Mouse (Mus musculus) gastrocnemius, postnatal 36 days (tissue): ENCODE results near the gene Rnf223. TPM values are rescaled to one million over a fixed set of nuclear protein-coding genes. Genes with fewer than 3 reads are reported as not detected.

Experiments
- DNase-seq, 2 experiments: peaks; one replicate each; pipeline ENCODE4 v3.0.0; 2022
- intact Hi-C: fragments of 180-260 bp; cut with DNase I; formaldehyde crosslinking; loops from one replicate; pipeline ENCODE4 v1.15.1; 2025
- long read RNA-seq, 2 experiments: library from polyadenylated mRNA; stranded (forward); transcript quantifications; one replicate each; pipeline ENCODE4 v2.0.0; 2021
- total RNA-seq, 2 experiments: library from RNA; stranded (reverse); gene quantifications; 2 replicates each; pipeline ENCODE4 v1.2.3; 2021

Rnf223 gene
- total RNA-seq: not detected
- long read RNA-seq, experiment 1: 0 reads
- long read RNA-seq, experiment 2: 0 reads

DNA sequence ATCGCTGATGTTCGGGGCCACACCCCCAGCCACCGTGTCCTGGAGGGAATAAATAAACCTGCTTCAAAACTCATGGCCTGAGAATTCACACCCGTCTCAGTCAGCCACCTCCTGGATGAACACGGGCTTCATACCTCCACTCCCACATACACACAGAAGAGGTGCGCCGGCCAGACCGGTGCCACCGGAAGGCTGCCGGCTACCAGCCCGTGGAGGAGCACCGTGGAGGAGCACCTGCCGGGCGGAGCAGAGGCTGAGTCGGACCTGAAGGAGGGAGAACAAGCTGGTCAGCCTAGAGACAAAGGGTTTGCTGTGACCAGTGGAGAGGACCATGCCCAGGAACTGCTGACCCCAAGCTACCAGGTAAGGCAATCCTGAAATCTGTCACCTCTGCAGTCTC is at the start of gene Rnf223:
Rnf223 (plus strand) TSS at position 78 of the 400 bp plus-strand sequence.
- DNase-seq: no peak
- intact Hi-C loops: loop anchor here (5.0 kb wide), 1 partner anchor 37 kb away; no protein-coding TSS in a partner anchor

DNA sequence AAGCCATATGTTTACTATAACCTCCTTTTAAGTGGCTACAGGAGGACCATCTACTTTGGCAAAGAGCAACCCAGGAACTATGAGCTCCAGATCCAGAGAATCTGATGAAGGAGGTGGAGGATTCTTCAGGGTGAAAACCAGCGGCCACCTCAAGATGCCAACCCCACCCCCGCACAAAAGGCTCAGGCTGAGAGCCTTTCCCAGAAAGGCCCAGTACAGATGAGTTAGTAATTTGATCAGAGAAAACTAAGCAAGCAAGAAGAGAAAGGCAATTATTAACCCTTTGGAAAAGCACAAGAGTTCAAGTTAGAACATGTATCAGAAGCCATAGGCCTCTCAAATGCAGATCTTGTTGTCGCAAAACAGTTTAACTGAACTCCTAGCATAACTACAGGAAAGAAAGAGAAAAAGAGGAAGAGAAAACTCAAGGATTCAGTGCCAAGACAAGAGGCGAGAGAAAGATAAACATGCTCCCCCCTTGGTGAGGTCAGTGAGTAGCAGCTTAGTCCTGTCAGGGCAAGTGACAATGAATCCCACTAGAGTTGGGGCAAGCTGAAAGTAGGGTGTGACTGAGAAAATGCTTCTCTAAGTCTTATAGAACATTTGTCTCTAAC is 47.6 kb upstream of the Rnf223 start:
- intact Hi-C loops: no loop called here

DNA sequence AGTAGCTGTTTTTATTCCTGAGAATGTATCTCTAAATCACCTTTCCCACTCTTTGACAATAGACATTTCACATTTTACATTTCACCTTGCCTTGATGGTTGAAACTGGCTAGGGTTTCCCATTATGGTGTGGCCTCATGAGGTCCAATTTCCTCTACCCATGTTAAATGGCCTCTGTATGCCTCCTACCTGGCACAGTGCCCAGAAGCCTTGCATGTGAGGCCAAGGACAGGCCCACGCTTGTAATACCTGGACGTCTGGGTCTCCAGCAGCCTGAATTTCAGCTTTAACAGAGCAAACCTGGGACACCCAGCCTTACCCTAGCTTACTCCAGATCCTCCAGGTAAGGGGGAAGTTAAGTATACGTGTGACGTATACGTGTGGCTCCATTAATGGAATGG is 47.0 kb upstream of the Rnf223 start:
- DNase-seq: no peak
- intact Hi-C loops: no loop called here

More for the DNA sequence above, 47.6 kb upstream of the Rnf223 start:
- no peak for DNase-seq

GRCm38 (mm10) chr4:156084096-156084879 is 46.0 kb upstream of the Rnf223 start:
- intact Hi-C loops: no loop called here

DNA sequence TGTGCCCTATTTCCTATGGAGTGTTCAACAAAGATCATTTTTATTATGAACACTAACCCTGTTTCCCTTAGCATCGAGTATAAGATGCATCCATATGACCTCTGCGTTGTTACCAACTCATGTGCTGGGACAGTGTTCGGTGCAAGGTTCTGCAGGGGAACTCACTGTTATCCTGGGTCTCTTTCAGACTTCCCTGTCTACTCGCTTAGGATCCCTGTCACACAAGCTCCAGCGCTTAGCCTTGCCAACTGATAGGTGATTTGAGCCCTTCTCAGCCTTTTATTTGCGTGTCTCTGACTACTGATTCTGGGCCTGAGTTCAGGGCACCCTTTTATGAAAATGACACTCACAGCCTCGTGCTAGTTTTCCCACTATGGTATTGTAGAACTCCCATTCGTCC is 45.1 kb upstream of the Rnf223 start:
- no peak for DNase-seq
- intact Hi-C loops: no loop called here

More at GRCm38 (mm10) chr4:156084096-156084879, 46.0 kb upstream of the Rnf223 start:
- no peak for DNase-seq

- intact Hi-C loops: no loop called here
- DNase-seq: no peak
Observed at GRCm38 (mm10) chr4:156087398-156088087, 42.8 kb upstream of the Rnf223 start.

DNA sequence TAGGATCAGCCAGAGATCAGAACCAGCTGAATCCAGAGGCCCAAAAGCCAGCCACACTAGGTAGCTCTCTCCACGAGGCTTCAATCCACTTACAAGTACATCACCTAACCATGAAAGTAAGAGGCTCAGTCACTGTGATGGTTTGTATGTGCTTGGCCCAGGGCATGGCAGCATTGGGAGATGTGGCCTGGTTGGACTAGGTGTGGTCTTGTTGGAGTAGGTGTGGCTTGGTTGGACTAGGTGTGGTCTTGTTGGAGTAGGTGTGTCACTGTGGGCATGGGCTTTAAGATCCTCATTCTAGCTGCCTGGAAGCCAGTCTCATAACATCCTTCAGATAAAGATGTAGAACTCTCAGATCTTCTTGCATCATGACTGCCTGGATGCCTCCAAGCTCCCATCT is 39.1 kb upstream of the Rnf223 start:
- intact Hi-C loops: no loop called here
- no peak for DNase-seq

GRCm38 (mm10) chr4:156092765-156093164 is 37.5 kb upstream of the Rnf223 start:
- intact Hi-C loops: no loop called here
- no peak for DNase-seq

- DNase-seq: no peak
- intact Hi-C loops: no loop called here
Observed at GRCm38 (mm10) chr4:156093758-156094157, 36.6 kb upstream of the Rnf223 start.

DNA sequence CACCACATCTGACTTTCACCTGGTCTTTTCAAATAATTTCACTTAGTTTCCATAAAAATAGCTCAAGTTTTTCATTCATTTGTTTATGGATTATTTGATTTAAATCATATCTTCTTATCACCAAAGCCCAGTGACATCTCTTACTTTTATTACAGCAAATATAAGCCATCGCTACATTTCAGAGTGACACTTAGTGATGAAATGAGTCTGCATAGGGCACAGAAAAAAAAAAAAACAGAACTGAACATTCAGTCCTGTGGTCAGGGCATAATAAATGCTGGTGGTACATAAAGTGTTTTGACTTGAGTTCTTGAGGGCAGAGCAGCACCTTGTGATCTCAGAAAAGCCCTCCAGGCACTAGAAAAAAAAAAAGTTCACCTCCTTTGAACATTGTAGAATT is 34.1 kb upstream of the Rnf223 start:
- intact Hi-C loops: loop anchor here (5.0 kb wide), 1 partner anchor 124 kb away; no protein-coding TSS in a partner anchor
- DNase-seq: no peak

- no peak for DNase-seq
- intact Hi-C loops: loop anchor here (5.0 kb wide), 1 partner anchor 126 kb away; no protein-coding TSS in a partner anchor
Observed at GRCm38 (mm10) chr4:156097770-156098366, 32.4 kb upstream of the Rnf223 start.

- intact Hi-C loops: loop anchor here (5.0 kb wide), 1 partner anchor 127 kb away; no protein-coding TSS in a partner anchor
- DNase-seq: no peak
Observed at GRCm38 (mm10) chr4:156099427-156099826, 30.9 kb upstream of the Rnf223 start.

DNA sequence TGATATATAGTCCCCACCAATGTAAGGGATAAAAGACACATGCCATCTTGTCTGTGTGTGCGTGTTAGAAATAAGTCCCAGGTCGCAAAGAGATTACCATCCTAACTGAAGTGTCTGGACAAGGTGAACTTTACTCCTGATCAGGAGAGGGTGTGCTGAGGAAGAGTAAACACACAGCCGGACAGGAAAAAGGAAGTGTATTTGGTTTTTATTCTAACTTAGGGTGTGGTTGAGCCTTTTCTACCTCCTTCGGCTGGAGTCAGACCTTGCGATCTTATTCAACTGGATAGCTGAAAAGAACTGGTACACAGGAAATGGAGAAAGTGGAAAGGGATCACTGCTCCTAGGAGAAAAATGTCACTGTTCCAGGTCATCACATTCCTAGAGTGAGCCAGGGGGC is 29.8 kb upstream of the Rnf223 start:
- intact Hi-C loops: loop anchor here (1.0 to 2.0 kb wide), 2 partner anchors 30 to 142 kb away; no protein-coding TSS in a partner anchor
- no peak for DNase-seq

DNA sequence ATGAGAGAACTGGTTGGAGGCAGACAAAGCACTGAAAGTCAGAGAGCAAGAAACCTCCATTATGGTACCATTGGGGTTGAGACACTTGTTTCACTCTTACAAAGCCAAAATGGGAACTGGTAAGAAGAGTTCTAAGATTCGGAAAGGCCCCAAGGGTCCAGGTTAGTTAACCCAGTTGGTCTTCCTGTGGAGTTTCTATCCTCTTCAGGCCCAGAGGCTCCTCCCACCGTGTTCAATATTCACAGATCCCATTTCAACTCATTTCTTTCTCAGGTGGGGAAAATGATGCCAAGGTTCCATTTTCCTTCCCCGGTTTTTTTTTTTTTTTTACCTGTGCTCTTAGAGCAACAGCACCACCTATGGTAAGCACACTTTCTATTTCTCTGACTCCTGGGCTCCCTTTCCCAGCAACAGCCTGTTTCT is 28.8 kb upstream of the Rnf223 start:
- intact Hi-C loops: loop anchor here (2.0 kb wide), 1 partner anchor 143 kb away; no protein-coding TSS in a partner anchor
- DNase-seq: no peak

- DNase-seq: no peak
- intact Hi-C loops: no loop called here
Observed at GRCm38 (mm10) chr4:156103342-156103741, 27.0 kb upstream of the Rnf223 start.

GRCm38 (mm10) chr4:156108606-156109546 is 21.4 kb upstream of the Rnf223 start:
- peak; percentile 29 to 50 for DNase-seq
- intact Hi-C loops: no loop called here

DNA sequence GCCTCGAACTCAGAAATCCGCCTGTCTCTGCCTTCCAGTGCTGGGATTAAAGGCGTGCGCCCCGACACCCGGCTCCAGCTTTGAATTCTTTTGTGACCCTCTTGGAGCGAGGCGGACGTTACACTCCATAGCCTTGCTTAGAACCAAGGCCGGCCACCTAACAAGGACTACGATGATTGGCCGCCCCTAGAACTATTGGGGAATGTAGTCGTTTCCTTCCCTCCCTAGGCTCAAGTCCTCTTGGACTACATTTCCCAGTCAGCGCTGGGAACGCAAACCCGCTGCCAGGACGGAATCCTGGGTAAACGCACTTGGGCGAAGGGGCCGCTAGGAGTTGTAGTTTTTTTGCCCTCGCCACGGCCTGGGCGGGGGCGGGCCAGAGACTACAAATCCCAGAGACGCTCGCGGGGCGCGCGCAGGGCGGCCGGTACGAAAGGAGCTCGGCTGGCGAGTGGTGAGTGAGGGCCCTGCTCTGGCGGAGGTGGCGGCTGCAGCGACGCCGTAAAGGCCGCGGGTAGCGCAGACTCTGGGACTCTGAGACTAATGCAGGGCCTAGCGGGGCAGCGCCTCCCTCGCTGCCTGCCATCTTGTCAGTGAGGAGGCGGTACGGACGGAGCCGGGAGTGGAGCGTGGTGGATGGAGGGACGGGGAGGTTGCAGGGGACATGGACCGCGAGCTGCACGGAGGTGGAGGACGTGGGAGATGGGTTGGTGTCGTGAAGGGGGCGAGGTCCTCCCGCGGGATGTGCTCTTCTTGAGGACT is 20.6 kb upstream of the Rnf223 start, which contains the start of gene 9430015G10Rik:
9430015G10Rik (plus strand) TSS at position 413 of the 762 bp plus-strand sequence.
- intact Hi-C loops: loop anchor here (5.0 kb wide), 1 partner anchor 83 kb away; no protein-coding TSS in a partner anchor

GRCm38 (mm10) chr4:156124077-156124476 is 6.2 kb upstream of the Rnf223 start:
- DNase-seq: no peak
- intact Hi-C loops: no loop called here

More for the DNA sequence above, 20.6 kb upstream of the Rnf223 start, which contains the start of gene 9430015G10Rik:
- DNase-seq: peak; percentile 92 to 97
